Mouse (Mus musculus): Measurements from ENCODE around the gene Cacna1d. TPM values are rescaled to one million over a fixed set of nuclear protein-coding genes. Genes with fewer than 3 reads are reported as not detected.

Cacna1d gene
- total and polyA plus RNA-seq, 2 experiments from 2014 or later: 8.9 to 44.3 TPM

DNA sequence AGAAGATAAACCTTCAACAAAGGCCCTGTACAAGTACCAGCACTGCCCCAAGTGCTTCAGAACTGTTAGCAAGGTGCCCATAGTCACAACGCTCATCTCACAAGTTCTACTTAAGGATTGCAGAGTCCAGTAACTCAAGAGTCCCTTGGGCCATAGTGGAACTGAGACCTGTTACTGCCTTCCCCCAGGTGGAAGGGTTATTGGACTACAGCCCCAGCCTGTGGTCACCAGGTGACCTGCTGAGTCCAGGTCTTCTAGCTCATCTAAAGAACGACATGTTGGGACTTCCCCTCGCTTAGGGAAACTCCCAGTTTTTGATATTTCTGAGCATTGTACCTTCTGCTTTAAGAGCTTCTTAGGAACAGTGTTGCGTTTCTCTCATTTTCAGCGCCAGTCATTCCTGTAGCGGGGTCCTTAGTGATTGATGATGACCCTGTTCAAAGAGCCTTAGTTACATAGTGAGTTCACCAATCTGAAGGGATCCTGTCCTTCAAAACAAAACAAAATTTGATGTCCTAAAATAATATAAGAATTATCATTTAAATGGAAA, 19.0 kb upstream of the Cacna1d start:
- Histone ChIP-seq H3K9ac (replicated peaks; ENCODE audit: low read length, poor library complexity, severe bottlenecking) (no peak overlapping the region; the same call in 1 of the 2 replicates), H3K36me3 (ENCODE audit: insufficient read depth, low read length) (peaks cover 31% of the 10 kb centered on the region), H3K4me3 (ENCODE audit: low read depth, low read length) (no peak overlapping the region), H3K27ac (ENCODE audit: low read depth, low read length) (no peak overlapping the region), H3K4me1 (ENCODE audit: insufficient read depth, low read length) (no peaks in the 10 kb centered on the region), H3K9me3 (ENCODE audit: low read length) (no peaks in the 10 kb centered on the region), H3K27me3 (ENCODE audit: insufficient read depth, low read length) (no peaks in the 10 kb centered on the region), H3K4me2 (ENCODE audit: low read depth, low read length, poor library complexity, severe bottlenecking) (no peak overlapping the region)
- 96% methylated on average over 6 of the region's 6 CpGs for WGBS
- DNase-seq (ENCODE audit: low spot score) (no peak), ATAC-seq (ENCODE audit: low FRiP score) (no peak)
- no peak for TF ChIP-seq CTCF (IDR thresholded peaks at IDR 0.05)

DNA sequence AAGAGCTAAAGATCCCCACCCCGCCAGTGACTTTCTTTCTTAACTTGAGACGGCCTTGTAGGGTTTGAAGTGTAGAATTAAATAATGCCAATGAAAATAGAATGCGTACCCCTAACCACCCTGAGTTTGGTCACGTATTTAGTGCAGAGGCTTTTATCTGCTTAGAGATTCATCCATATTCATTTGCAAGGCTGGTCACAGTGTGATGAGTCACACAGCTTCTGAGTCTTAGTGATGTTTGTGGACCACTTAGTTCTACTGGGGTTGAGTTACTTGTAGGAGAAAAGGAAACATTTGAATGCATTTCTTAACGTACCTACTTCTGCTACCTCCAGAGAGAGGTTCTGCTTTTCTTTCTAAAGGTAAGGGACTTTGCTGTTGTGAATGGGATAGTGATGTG, 13.7 kb upstream of the Cacna1d start:
- 79% methylated on average over 5 of the region's 5 CpGs for WGBS
- H3K9me3 ChIP-seq (ENCODE audit: low read length): no peaks in the 10 kb centered on the region
- no peak for ATAC-seq (ENCODE audit: low FRiP score)
- no peak for DNase-seq (ENCODE audit: low spot score)
- H3K36me3 ChIP-seq (ENCODE audit: insufficient read depth, low read length): peaks cover 29% of the 10 kb centered on the region
- H3K4me2 ChIP-seq (ENCODE audit: low read depth, low read length, poor library complexity, severe bottlenecking): no peak overlapping the region
- no peaks in the 10 kb centered on the region for H3K27me3 ChIP-seq (ENCODE audit: insufficient read depth, low read length)
- no peak overlapping the region for H3K9ac ChIP-seq (replicated peaks; ENCODE audit: low read length, poor library complexity, severe bottlenecking)
- H3K4me3 ChIP-seq (ENCODE audit: low read depth, low read length): no peak overlapping the region
- no peak for TF ChIP-seq CTCF (IDR thresholded peaks at IDR 0.05)
- no peak overlapping the region for H3K27ac ChIP-seq (ENCODE audit: low read depth, low read length)
- no peaks in the 10 kb centered on the region for H3K4me1 ChIP-seq (ENCODE audit: insufficient read depth, low read length)

DNA sequence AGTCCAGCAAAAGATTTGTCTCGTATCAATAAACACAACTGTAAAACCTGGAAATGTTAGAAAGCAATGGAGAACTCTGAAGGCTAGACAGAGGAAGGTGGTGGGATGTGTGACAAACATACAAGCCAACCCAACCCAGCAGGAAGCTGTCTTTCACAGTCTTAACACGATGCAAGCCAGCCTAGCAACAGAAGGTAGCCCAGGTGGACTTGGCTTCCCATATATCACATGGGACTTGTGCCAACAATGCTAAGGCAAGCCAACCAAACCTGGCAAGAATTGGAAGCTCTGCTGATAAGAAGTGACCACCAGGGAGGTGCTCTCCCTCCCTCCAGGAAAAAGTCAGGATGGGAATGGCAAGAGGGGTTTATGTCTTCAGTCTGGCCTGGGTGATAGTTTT, 6.9 kb upstream of the Cacna1d start:
- Histone ChIP-seq H3K27me3 (ENCODE audit: insufficient read depth, low read length) (no peaks in the 10 kb centered on the region), H3K36me3 (ENCODE audit: insufficient read depth, low read length) (peaks cover 4% of the 10 kb centered on the region; the same call in 1 of the 2 replicates), H3K9me3 (ENCODE audit: low read length) (no peaks in the 10 kb centered on the region), H3K4me3 (ENCODE audit: low read depth, low read length) (no peak overlapping the region), H3K4me1 (ENCODE audit: insufficient read depth, low read length) (no peaks in the 10 kb centered on the region), H3K27ac (ENCODE audit: low read depth, low read length) (no peak overlapping the region), H3K9ac (replicated peaks; ENCODE audit: low read length, poor library complexity, severe bottlenecking) (no peak overlapping the region), H3K4me2 (ENCODE audit: low read depth, low read length, poor library complexity, severe bottlenecking) (no peak overlapping the region)
- DNase-seq (ENCODE audit: low spot score) (peak; percentile 72), ATAC-seq (ENCODE audit: low FRiP score) (no peak)
- WGBS: 85% methylated on average over 2 of the region's 2 CpGs
- TF ChIP-seq CTCF (IDR thresholded peaks at IDR 0.05): no peak

DNA sequence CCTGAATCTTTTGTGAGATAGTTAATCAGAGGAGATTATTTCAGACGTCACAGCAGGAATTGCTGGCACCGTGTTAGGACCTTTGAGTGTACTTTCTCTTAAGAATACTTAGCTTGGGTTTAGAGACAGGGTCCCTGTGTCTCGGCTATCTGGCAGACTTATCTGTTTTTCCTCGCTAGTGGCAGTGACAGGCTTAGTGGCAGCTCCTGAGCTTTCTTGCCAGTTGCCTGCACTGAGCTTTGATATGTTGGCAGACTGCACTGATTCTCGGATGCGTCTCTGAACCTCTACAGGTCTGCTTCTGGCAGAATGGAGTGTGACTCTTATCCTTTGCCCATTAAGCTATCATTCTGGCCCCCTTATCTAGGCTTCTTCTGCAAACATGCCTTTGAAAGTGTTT, 3.7 kb upstream of the Cacna1d start:
- Histone ChIP-seq H3K4me3 (ENCODE audit: low read depth, low read length) (no peak overlapping the region), H3K27me3 (ENCODE audit: insufficient read depth, low read length) (no peaks in the 10 kb centered on the region), H3K9me3 (ENCODE audit: low read length) (no peaks in the 10 kb centered on the region), H3K4me2 (ENCODE audit: low read depth, low read length, poor library complexity, severe bottlenecking) (no peak overlapping the region), H3K27ac (ENCODE audit: low read depth, low read length) (no peak overlapping the region), H3K9ac (replicated peaks; ENCODE audit: low read length, poor library complexity, severe bottlenecking) (no peak overlapping the region), H3K36me3 (ENCODE audit: insufficient read depth, low read length) (peaks cover 13% of the 10 kb centered on the region; the same call in 1 of the 2 replicates), H3K4me1 (ENCODE audit: insufficient read depth, low read length) (no peaks in the 10 kb centered on the region)
- no peak for ATAC-seq (ENCODE audit: low FRiP score)
- 47% methylated on average over 6 of the region's 6 CpGs for WGBS
- no peak for DNase-seq (ENCODE audit: low spot score)
- no peak for TF ChIP-seq CTCF (IDR thresholded peaks at IDR 0.05)

DNA sequence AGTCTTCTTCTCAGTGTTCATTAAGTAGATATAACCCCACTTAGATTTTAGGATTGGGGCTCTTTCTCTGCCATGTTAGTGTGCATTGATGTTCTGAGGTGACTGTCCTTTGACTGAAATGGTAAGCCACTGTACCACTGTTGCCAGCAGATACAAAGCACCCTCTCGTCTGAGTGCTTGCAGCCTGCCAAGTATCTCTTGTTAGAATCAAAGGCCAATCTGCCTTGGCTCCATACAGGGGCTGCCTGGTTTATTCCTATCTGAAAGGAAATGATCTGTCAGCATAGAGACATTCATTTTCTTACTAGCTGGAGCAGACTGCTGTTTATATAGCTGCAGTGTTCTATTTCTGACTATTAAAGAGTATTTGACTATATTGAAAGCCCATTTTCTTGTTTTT, 2.0 kb upstream of the Cacna1d start:
- Histone ChIP-seq H3K4me2 (ENCODE audit: low read depth, low read length, poor library complexity, severe bottlenecking) (no peak overlapping the region), H3K9me3 (ENCODE audit: low read length) (no peaks in the 10 kb centered on the region), H3K4me1 (ENCODE audit: insufficient read depth, low read length) (no peaks in the 10 kb centered on the region), H3K27me3 (ENCODE audit: insufficient read depth, low read length) (no peaks in the 10 kb centered on the region), H3K4me3 (ENCODE audit: low read depth, low read length) (no peak overlapping the region), H3K36me3 (ENCODE audit: insufficient read depth, low read length) (peaks cover 21% of the 10 kb centered on the region; the same call in 1 of the 2 replicates), H3K27ac (ENCODE audit: low read depth, low read length) (no peak overlapping the region), H3K9ac (replicated peaks; ENCODE audit: low read length, poor library complexity, severe bottlenecking) (no peak overlapping the region)
- no peak for TF ChIP-seq CTCF (IDR thresholded peaks at IDR 0.05)
- DNase-seq (ENCODE audit: low spot score) (peak; percentile 9), ATAC-seq (ENCODE audit: low FRiP score) (no peak)
- 59% methylated on average over 1 of the region's 1 CpGs for WGBS

DNA sequence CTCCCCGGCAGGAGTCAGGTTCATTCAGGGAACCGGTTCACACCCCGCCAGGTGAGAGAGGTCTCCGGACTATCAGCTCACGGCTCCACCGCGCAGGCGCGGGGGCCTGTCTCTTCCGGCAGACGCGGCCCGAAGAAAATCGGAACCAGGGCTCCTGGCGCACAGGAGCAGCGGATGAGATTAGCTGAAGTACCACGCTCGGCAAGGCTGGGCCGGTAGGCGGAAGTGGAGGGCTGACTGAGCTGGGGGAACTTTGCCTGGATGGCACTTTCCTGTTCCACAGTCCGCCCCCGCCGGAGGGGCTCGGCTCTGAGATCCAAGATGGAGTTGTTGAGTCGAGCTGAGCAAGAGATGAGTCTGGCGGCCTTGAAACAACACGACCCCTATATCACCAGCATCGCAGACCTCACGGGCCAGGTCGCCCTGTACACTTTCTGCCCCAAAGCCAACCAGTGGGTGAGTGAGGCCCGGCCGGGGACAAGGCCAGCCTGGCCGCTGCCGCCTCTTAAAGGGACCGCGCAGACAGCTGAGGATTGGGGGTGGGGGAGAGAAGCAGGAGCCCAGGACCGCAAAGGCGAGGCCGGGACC, 11.8 kb downstream of the Cacna1d start, which contains the start of gene Dcp1a:
Dcp1a (plus strand) TSS at position 175 of the 588 bp plus-strand sequence.
- TF ChIP-seq CTCF (IDR thresholded peaks at IDR 0.05): peak; percentile 46
- Histone ChIP-seq H3K4me2 (ENCODE audit: low read depth, low read length, poor library complexity, severe bottlenecking) (peak within 1 kb of the TSS; percentile 72), H3K9ac (replicated peaks; ENCODE audit: low read length, poor library complexity, severe bottlenecking) (peak within 1 kb of the TSS; percentile 84), H3K9me3 (ENCODE audit: low read length) (no peaks in the 10 kb centered on the region), H3K36me3 (ENCODE audit: insufficient read depth, low read length) (peaks cover 4% of the 10 kb centered on the region; the same call in 1 of the 2 replicates), H3K4me1 (ENCODE audit: insufficient read depth, low read length) (peaks cover 3% of the 10 kb centered on the region; the same call in 1 of the 2 replicates), H3K27me3 (ENCODE audit: insufficient read depth, low read length) (no peaks in the 10 kb centered on the region), H3K27ac (ENCODE audit: low read depth, low read length) (peak within 1 kb of the TSS; percentile 89), H3K4me3 (ENCODE audit: low read depth, low read length) (peak within 1 kb of the TSS; percentile 82)
- under 1% methylated on average over 39 of the region's 39 CpGs for WGBS
- ATAC-seq (ENCODE audit: low FRiP score) (peak; percentile 100), DNase-seq (ENCODE audit: low spot score) (peak; percentile 98)

Data from midbrain, postnatal 0 days (tissue).